Mouse (Mus musculus): ENCODE measurements around the gene Tff1. TPM values are rescaled to one million over a fixed set of nuclear protein-coding genes. Genes with fewer than 3 reads are reported as not detected.
A peak's percentile ranks its signal among the peaks of the same experiment; 100 is the strongest.

The Tff1 gene
- total RNA-seq, 2 experiments from 2014 or later, result not detected

GRCm38 (mm10) chr17:31160291-31160690 lies 4.8 kb downstream of the Tff1 start:
- intact Hi-C loops (cut with DNase I; ENCODE audit: low total_unique reads), result no loop called here
- no peak for DNase-seq

GRCm38 (mm10) chr17:31157921-31158320 lies 7.2 kb downstream of the Tff1 start:
- no peak for DNase-seq
- intact Hi-C loops (cut with DNase I; ENCODE audit: low total_unique reads), result no loop called here

GRCm38 (mm10) chr17:31153785-31154184 lies 11.3 kb downstream of the Tff1 start:
- DNase-seq, result no peak
- intact Hi-C loops (cut with DNase I; ENCODE audit: low total_unique reads), result no loop called here

- intact Hi-C loops (cut with DNase I; ENCODE audit: low total_unique reads), result no loop called here
- no peak for DNase-seq
These were observed 12.0 kb downstream of the Tff1 start for GRCm38 (mm10) chr17:31152966-31153499.

- intact Hi-C loops (cut with DNase I; ENCODE audit: low total_unique reads), result no loop called here
These were observed 12.6 kb downstream of the Tff1 start for GRCm38 (mm10) chr17:31152512-31152911.

GRCm38 (mm10) chr17:31145998-31146397 lies 19.1 kb downstream of the Tff1 start:
- intact Hi-C loops (cut with DNase I; ENCODE audit: low total_unique reads), result no loop called here

More at GRCm38 (mm10) chr17:31152512-31152911, 12.6 kb downstream of the Tff1 start:
- DNase-seq, result no peak

GRCm38 (mm10) chr17:31144040-31145037 lies 20.7 kb downstream of the Tff1 start, which contains the start of gene Tff2:
Tff2 (minus strand) TSS chr17:31144282.
- intact Hi-C loops (cut with DNase I; ENCODE audit: low total_unique reads), result loop anchor here (5.0 kb wide), 1 partner anchor 93 kb away; no protein-coding TSS in a partner anchor

More at GRCm38 (mm10) chr17:31145998-31146397, 19.1 kb downstream of the Tff1 start:
- no peak for DNase-seq

GRCm38 (mm10) chr17:31142116-31142515 lies 23.0 kb downstream of the Tff1 start:
- no peak for DNase-seq
- intact Hi-C loops (cut with DNase I; ENCODE audit: low total_unique reads), result loop anchor here (5.0 kb wide), 1 partner anchor 95 kb away; no protein-coding TSS in a partner anchor

More at GRCm38 (mm10) chr17:31144040-31145037, 20.7 kb downstream of the Tff1 start, which contains the start of gene Tff2:
- no peak for DNase-seq

GRCm38 (mm10) chr17:31138398-31138797 lies 26.7 kb downstream of the Tff1 start:
- intact Hi-C loops (cut with DNase I; ENCODE audit: low total_unique reads), result loop anchor here (2.0 kb wide), 1 partner anchor 48 kb away; no protein-coding TSS in a partner anchor
- DNase-seq, result peak; percentile 57

- intact Hi-C loops (cut with DNase I; ENCODE audit: low total_unique reads), result no loop called here
- no peak for DNase-seq
These were observed 28.3 kb downstream of the Tff1 start for GRCm38 (mm10) chr17:31136821-31137220.

- intact Hi-C loops (cut with DNase I; ENCODE audit: low total_unique reads), result no loop called here
- no peak for DNase-seq
These were observed 28.8 kb downstream of the Tff1 start for GRCm38 (mm10) chr17:31136291-31136690.

- no peak for DNase-seq
- intact Hi-C loops (cut with DNase I; ENCODE audit: low total_unique reads), result no loop called here
These were observed 30.2 kb downstream of the Tff1 start for GRCm38 (mm10) chr17:31134913-31135312.

- DNase-seq, result no peak
- intact Hi-C loops (cut with DNase I; ENCODE audit: low total_unique reads), result no loop called here
These were observed 31.3 kb downstream of the Tff1 start for GRCm38 (mm10) chr17:31133776-31134175.

GRCm38 (mm10) chr17:31131269-31131821 lies 33.7 kb downstream of the Tff1 start:
- DNase-seq, result no peak
- intact Hi-C loops (cut with DNase I; ENCODE audit: low total_unique reads), result no loop called here

GRCm38 (mm10) chr17:31129452-31129851 lies 35.6 kb downstream of the Tff1 start, which contains the start of gene Tff3:
Tff3 (minus strand) TSS chr17:31129646.
- intact Hi-C loops (cut with DNase I; ENCODE audit: low total_unique reads), result no loop called here
- no peak for DNase-seq

GRCm38 (mm10) chr17:31128708-31129318 lies 36.3 kb downstream of the Tff1 start:
- DNase-seq, result no peak
- intact Hi-C loops (cut with DNase I; ENCODE audit: low total_unique reads), result no loop called here

- DNase-seq, result no peak
- intact Hi-C loops (cut with DNase I; ENCODE audit: low total_unique reads), result no loop called here
These were observed 39.4 kb downstream of the Tff1 start for GRCm38 (mm10) chr17:31125548-31126266.

GRCm38 (mm10) chr17:31121975-31122374 lies 43.1 kb downstream of the Tff1 start:
- intact Hi-C loops (cut with DNase I; ENCODE audit: low total_unique reads), result loop anchor here (2.0 kb wide), 1 partner anchor 103 kb away; no protein-coding TSS in a partner anchor
- DNase-seq, result peak; percentile 26

GRCm38 (mm10) chr17:31119429-31119828 lies 45.6 kb downstream of the Tff1 start:
- intact Hi-C loops (cut with DNase I; ENCODE audit: low total_unique reads), result loop anchor here (2.0 kb wide), 1 partner anchor 109 kb away; no protein-coding TSS in a partner anchor

More at GRCm38 (mm10) chr17:31119429-31119828, 45.6 kb downstream of the Tff1 start:
- peak; percentile 75 for DNase-seq
